Mouse (Mus musculus) embryonic facial prominence, embryonic 15.5 days (tissue): ENCODE measurements at regions not wholly inside any gene's neighbourhood (a gene's known extent, or its start where the extent isn't known, plus 50 kb on each side); places are given as distances from the start of the nearest gene placed in this dataset.

Source experiments
- ATAC-seq: fragments of 200-750 bp; cut with Nextera tagmentation; 2 replicates; pipeline ENCODE4 v1.8.0; 2017; ENCODE audit warnings: low read depth, moderate TSS enrichment; ENCODE audit not compliant: insufficient number of reproducible peaks, low FRiP score, low TSS enrichment
- H3K27ac ChIP-seq: fragments of 300-500 bp; sonication (generic); replicated peaks from 2 replicates; pipeline ENCODE4 v1.5.1; 2015; ENCODE audit warnings: mild to moderate bottlenecking, inconsistent platforms
- H3K27me3 ChIP-seq: fragments of 300-500 bp; sonication (generic); 2 replicates; pipeline ENCODE4 v1.6.1; 2015; ENCODE audit warnings: inconsistent platforms
- H3K36me3 ChIP-seq: fragments of 300-500 bp; sonication (generic); 2 replicates; pipeline ENCODE4 v1.6.1; 2015; ENCODE audit warnings: mild to moderate bottlenecking, inconsistent platforms
- H3K4me1 ChIP-seq: fragments of 300-500 bp; sonication (generic); 2 replicates; pipeline ENCODE4 v1.6.1; 2015; ENCODE audit warnings: inconsistent platforms
- H3K4me2 ChIP-seq: fragments of 300-500 bp; sonication (generic); replicated peaks from 2 replicates; pipeline ENCODE4 v1.6.1; 2015; ENCODE audit warnings: mild to moderate bottlenecking, inconsistent platforms
- H3K4me3 ChIP-seq: fragments of 300-500 bp; sonication (generic); replicated peaks from 2 replicates; pipeline ENCODE4 v1.5.1; 2015; ENCODE audit warnings: mild to moderate bottlenecking, inconsistent platforms
- H3K9ac ChIP-seq: fragments of 300-500 bp; sonication (generic); 2 replicates; pipeline ENCODE4 v1.6.1; 2015; ENCODE audit warnings: inconsistent platforms
- H3K9me3 ChIP-seq: fragments of 300-500 bp; sonication (generic); replicated peaks from 2 replicates; pipeline ENCODE4 v1.6.1; 2016; ENCODE audit warnings: inconsistent platforms
- WGBS: fragments of 180-500 bp; shearing (Covaris S2); methylation state at CpG from one replicate; pipeline ENCODE4 v1.1.7; 2015; 5-methylcytosine and 5-hydroxymethylcytosine counted together

DNA sequence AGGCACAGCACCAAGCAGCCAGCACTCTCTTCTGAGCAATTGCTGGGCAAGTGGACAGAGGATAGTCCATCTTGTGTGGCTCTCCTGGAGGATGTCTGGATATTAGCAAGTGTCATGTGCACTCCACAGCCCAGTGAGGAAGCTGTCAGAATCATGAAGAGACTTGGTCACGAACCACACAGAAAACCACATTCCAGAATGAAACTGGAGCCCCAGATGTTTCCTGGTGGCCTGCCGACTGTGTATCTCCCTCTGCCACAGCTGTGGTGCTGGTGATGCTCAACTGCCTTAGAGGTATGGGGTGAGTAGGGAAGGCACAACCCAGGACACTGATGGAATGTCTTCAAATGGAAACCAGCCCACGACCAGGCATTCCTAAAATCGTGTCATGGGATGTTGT, 57.0 kb upstream of the Irs2 start:
- no peak overlapping the region for H3K4me2 ChIP-seq
- WGBS, result 36% methylated on average over 4 of the region's 4 CpGs

DNA sequence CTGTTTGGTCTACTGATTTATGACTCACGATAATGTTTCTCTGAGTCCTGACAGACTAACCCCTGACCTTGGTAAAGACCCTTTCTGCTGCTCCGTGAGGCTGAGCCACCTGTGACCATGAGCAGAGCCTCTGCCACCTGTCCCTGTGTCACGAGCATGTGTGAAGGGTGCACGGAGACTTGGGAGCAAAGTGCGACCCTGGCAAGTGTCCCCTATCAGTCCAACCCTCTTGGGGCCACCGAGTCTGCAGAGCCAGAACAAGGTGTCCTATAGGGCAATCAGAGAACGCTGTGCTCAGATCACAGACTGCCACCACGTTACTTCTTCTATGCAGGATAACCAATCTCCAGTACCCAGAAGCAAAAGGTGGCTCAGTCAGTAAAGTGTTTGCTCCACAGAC, 54.8 kb upstream of the Irs2 start:
- no peak overlapping the region for H3K27ac ChIP-seq
- no peaks in the 10 kb centered on the region for H3K9me3 ChIP-seq
- H3K4me3 ChIP-seq, result no peak overlapping the region
- 78% methylated on average over 8 of the region's 8 CpGs for WGBS
- no peak for ATAC-seq
- no peak overlapping the region for H3K4me2 ChIP-seq
- H3K27me3 ChIP-seq, result no peaks in the 10 kb centered on the region
- H3K4me1 ChIP-seq, result no peaks in the 10 kb centered on the region
- H3K9ac ChIP-seq, result no peak overlapping the region
- H3K36me3 ChIP-seq, result no peaks in the 10 kb centered on the region

More for the DNA sequence above, 57.0 kb upstream of the Irs2 start:
- no peak for ATAC-seq
- Histone ChIP-seq H3K4me1 (no peaks in the 10 kb centered on the region), H3K27me3 (no peaks in the 10 kb centered on the region), H3K4me3 (no peak overlapping the region), H3K36me3 (no peaks in the 10 kb centered on the region), H3K9me3 (no peaks in the 10 kb centered on the region), H3K27ac (no peak overlapping the region), H3K9ac (no peak overlapping the region)

DNA sequence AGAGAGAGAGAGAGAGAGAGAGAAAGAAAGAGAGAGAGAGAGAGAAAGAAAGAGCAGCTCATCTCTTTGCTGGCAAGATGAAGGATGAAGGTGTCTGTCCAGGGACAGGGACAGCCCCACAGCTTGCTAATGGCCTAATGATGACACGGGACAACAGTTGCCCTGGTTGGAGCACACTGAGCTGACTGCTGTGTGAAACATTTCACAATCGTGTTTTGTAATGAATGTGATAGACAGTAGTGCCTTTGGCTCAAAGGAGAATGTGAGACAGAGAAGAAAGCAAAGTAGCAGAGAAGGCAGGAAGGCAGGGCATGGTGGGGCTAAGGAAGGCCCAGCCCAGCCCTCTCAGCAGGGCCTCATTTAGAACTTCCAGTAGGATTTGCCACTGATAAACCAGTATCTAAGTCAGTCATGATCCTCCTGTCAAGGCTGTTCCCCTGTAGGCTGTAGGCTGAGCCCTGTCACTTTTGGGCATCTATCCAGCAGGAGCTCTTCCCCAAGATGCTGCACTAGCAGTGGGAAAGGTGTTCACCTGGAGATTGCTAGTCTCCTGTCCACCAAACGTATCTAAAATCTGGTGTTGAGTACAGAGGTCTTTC, 54.2 kb upstream of the Irs2 start:
- no peak for ATAC-seq
- WGBS, result 63% methylated on average over 3 of the region's 3 CpGs
- H3K27ac ChIP-seq, result no peak overlapping the region

DNA sequence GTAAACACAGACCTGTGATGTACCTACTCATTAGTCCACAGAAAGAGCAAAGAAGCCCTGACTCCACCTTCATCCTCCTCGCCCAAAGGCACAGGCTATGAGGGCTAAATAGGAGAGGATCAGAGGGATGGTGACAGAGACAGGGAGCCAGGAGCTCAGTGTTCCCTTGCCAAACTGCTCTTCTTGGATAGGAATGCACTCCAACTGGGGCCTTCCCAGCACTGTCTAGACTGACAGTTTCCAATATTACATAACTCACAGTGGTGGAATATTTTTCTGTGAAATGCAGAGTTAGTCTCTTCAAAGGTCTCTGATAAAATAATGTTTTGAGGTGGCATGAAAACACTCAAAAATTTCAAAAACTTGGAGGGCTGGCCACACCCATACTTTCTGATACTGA, 53.5 kb upstream of the Irs2 start:
- no peaks in the 10 kb centered on the region for H3K27me3 ChIP-seq
- no peak overlapping the region for H3K4me2 ChIP-seq
- H3K9ac ChIP-seq, result no peak overlapping the region
- ATAC-seq, result no peak
- no peaks in the 10 kb centered on the region for H3K36me3 ChIP-seq
- H3K4me3 ChIP-seq, result no peak overlapping the region
- no peaks in the 10 kb centered on the region for H3K9me3 ChIP-seq
- 58% methylated on average over 1 of the region's 1 CpGs for WGBS
- no peaks in the 10 kb centered on the region for H3K4me1 ChIP-seq
- no peak overlapping the region for H3K27ac ChIP-seq

More for the DNA sequence above, 54.2 kb upstream of the Irs2 start:
- Histone ChIP-seq H3K4me1 (no peaks in the 10 kb centered on the region), H3K36me3 (no peaks in the 10 kb centered on the region), H3K4me3 (no peak overlapping the region), H3K9ac (no peak overlapping the region), H3K4me2 (no peak overlapping the region), H3K9me3 (no peaks in the 10 kb centered on the region), H3K27me3 (no peaks in the 10 kb centered on the region)

DNA sequence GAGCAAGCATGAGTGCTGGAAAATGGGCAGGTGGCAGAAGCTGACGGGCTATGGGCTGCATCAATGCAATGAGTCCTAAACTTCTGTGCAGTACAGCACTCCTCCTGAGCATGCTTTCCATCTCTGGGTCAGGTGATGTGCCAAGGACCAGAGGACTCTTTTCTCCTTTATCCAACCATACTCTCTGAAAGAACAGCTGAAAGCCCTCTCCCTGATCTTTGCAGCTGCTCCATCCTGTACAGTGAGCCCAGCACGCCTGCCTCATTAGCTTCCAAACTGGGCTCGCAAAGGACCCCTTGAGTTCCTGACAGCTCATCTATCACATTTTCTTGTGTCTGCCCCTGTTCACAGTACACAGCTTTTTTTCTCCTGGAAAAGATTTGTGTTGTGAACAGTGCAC, 52.3 kb upstream of the Irs2 start:
- Histone ChIP-seq H3K9ac (no peak overlapping the region), H3K27ac (no peak overlapping the region), H3K27me3 (no peaks in the 10 kb centered on the region), H3K4me2 (no peak overlapping the region), H3K4me3 (no peak overlapping the region), H3K4me1 (no peaks in the 10 kb centered on the region), H3K9me3 (no peaks in the 10 kb centered on the region), H3K36me3 (no peaks in the 10 kb centered on the region)
- ATAC-seq, result no peak
- WGBS, result 71% methylated on average over 3 of the region's 3 CpGs

DNA sequence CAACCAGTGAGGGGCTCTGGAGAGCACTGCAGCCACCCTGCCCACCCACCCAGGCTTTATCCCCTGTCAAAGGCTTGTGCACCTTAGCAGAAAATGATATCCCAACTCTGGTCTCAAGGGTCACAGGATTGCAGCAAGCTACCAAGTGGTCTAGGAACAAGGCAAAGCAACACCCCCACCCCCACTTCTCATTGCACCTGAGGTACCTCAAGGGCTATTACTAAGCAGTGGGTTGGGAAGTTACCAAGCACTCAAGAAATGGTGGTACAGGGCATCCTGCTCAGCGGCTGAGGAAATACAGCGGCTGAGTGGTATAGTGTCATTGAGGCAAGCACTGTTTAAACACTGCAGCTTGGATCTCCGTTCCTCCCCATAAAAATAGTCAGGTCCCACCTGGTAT, 50.1 kb upstream of the Irs2 start:
- no peaks in the 10 kb centered on the region for H3K36me3 ChIP-seq
- H3K27me3 ChIP-seq, result peaks cover 3% of the 10 kb centered on the region; the same call in 1 of the 2 replicates
- H3K4me1 ChIP-seq, result no peaks in the 10 kb centered on the region
- ATAC-seq, result no peak
- no peaks in the 10 kb centered on the region for H3K9me3 ChIP-seq
- H3K4me2 ChIP-seq, result no peak overlapping the region
- no peak overlapping the region for H3K4me3 ChIP-seq
- no peak overlapping the region for H3K9ac ChIP-seq
- H3K27ac ChIP-seq, result no peak overlapping the region
- 92% methylated on average over 3 of the region's 3 CpGs for WGBS
